Mouse (Mus musculus) A20 (cell line): ENCODE measurements around the gene Ubqln2.

Experiments used
- DNase-seq: peaks from one replicate; pipeline ENCODE4 v3.0.0-alpha.2; 2011; ENCODE audit warnings: low read depth, low spot score

Ubqln2 gene

GRCm38 (mm10) chrX:153497688-153498516 lies at the start of gene Ubqln2:
Gene Ubqln2, plus strand, starts transcription at chrX:153498227.
- peak; percentile 76 for DNase-seq

GRCm38 (mm10) chrX:153451946-153452345 lies 46.1 kb upstream of the Ubqln2 start:
- no peak for DNase-seq

- no peak for DNase-seq
Measured at GRCm38 (mm10) chrX:153476760-153477248, 21.2 kb upstream of the Ubqln2 start.

GRCm38 (mm10) chrX:153492326-153492725 lies 5.7 kb upstream of the Ubqln2 start:
- DNase-seq = no peak

- DNase-seq = no peak
Measured at GRCm38 (mm10) chrX:153498665-153499293, 752 bp downstream of the Ubqln2 start.

GRCm38 (mm10) chrX:153499294-153500046 lies 1.4 kb downstream of the Ubqln2 start:
- no peak for DNase-seq

GRCm38 (mm10) chrX:153500047-153500345 lies 2.0 kb downstream of the Ubqln2 start:
- DNase-seq = no peak

GRCm38 (mm10) chrX:153505954-153506353 lies 7.9 kb downstream of the Ubqln2 start:
- peak; percentile 33 for DNase-seq

- DNase-seq = no peak
Measured at GRCm38 (mm10) chrX:153515491-153515890, 17.5 kb downstream of the Ubqln2 start.

GRCm38 (mm10) chrX:153528399-153528798 lies 30.4 kb downstream of the Ubqln2 start:
- peak; percentile 35 for DNase-seq
